Mouse (Mus musculus): ENCODE results near the gene Lce3f. TPM values are rescaled to one million over a fixed set of nuclear protein-coding genes. Genes with fewer than 3 reads are reported as not detected.

The Lce3f gene
- total RNA-seq, 1 experiment = not detected

GRCm38 (mm10) chr3:92978484-92978883 lies 13.5 kb upstream of the Lce3f start:
- in situ Hi-C loops (cut with MboI; ENCODE audit: low sequenced_read_pairs in 2 of 2, unreplicated experiment in 2 of 2) = no loop called here
- DNase-seq (ENCODE audit: low read depth, low spot score) = no peak
- no peak overlapping the region for H3K27ac ChIP-seq (ENCODE audit: insufficient read depth, low read depth, low read length, poor library complexity, severe bottlenecking)
- H3K36me3 ChIP-seq (ENCODE audit: control insufficient read depth, insufficient read depth, low read length, poor library complexity, severe bottlenecking) = no peaks in the 10 kb centered on the region
- no peak overlapping the region for H3K4me3 ChIP-seq (ENCODE audit: insufficient read depth in 1 of 2, low read depth in 1 of 2, low read length in 2 of 2, poor library complexity in 1 of 2, severe bottlenecking in 1 of 2)
- no peak for TF ChIP-seq CHD2 (IDR thresholded peaks at IDR 0.05; ENCODE audit: low read depth, low read length)
- TF ChIP-seq ZNF384 (IDR thresholded peaks at IDR 0.05; ENCODE audit: low read depth, low read length) = no peak
- TF ChIP-seq MAFK (IDR thresholded peaks at IDR 0.05; ENCODE audit: insufficient read depth, low read depth, low read length) = no peak
- TF ChIP-seq ZC3H11A (IDR thresholded peaks at IDR 0.05; ENCODE audit: borderline replicate concordance, low read depth, low read length) = no peak
- TF ChIP-seq HCFC1 (IDR thresholded peaks at IDR 0.05; ENCODE audit: borderline replicate concordance, insufficient read depth, low read length) = no peak
- H3K4me1 ChIP-seq (ENCODE audit: control insufficient read depth in 2 of 2, insufficient read depth in 2 of 2, low read length in 2 of 2, poor library complexity in 1 of 2) = no peaks in the 10 kb centered on the region
- no peak overlapping the region for H3K9ac ChIP-seq (ENCODE audit: insufficient read depth, low read depth, low read length, poor library complexity, severe bottlenecking)
- no peaks in the 10 kb centered on the region for H3K9me3 ChIP-seq (ENCODE audit: control insufficient read depth, insufficient read depth, low read depth, low read length)

- Histone ChIP-seq H3K27ac (ENCODE audit: insufficient read depth, low read depth, low read length, poor library complexity, severe bottlenecking) (no peak overlapping the region), H3K9me3 (ENCODE audit: control insufficient read depth, insufficient read depth, low read depth, low read length) (no peaks in the 10 kb centered on the region), H3K4me1 (ENCODE audit: control insufficient read depth in 2 of 2, insufficient read depth in 2 of 2, low read length in 2 of 2, poor library complexity in 1 of 2) (no peaks in the 10 kb centered on the region), H3K36me3 (ENCODE audit: control insufficient read depth, insufficient read depth, low read length, poor library complexity, severe bottlenecking) (no peaks in the 10 kb centered on the region), H3K4me3 (ENCODE audit: insufficient read depth in 1 of 2, low read depth in 1 of 2, low read length in 2 of 2, poor library complexity in 1 of 2, severe bottlenecking in 1 of 2) (no peak overlapping the region), H3K9ac (ENCODE audit: insufficient read depth, low read depth, low read length, poor library complexity, severe bottlenecking) (no peak overlapping the region)
- TF ChIP-seq MAFK (IDR thresholded peaks at IDR 0.05; ENCODE audit: insufficient read depth, low read depth, low read length) (no peak), CHD2 (IDR thresholded peaks at IDR 0.05; ENCODE audit: low read depth, low read length) (no peak), HCFC1 (IDR thresholded peaks at IDR 0.05; ENCODE audit: borderline replicate concordance, insufficient read depth, low read length) (no peak), ZNF384 (IDR thresholded peaks at IDR 0.05; ENCODE audit: low read depth, low read length) (no peak)
- no peak for DNase-seq (ENCODE audit: low read depth, low spot score)
- in situ Hi-C loops (cut with MboI; ENCODE audit: low sequenced_read_pairs in 2 of 2, unreplicated experiment in 2 of 2) = no loop called here
Measured at GRCm38 (mm10) chr3:92998691-92999090, 6.7 kb downstream of the Lce3f start.

- H3K9ac ChIP-seq (ENCODE audit: insufficient read depth, low read depth, low read length, poor library complexity, severe bottlenecking) = no peak overlapping the region
- H3K27ac ChIP-seq (ENCODE audit: insufficient read depth, low read depth, low read length, poor library complexity, severe bottlenecking) = no peak overlapping the region
- TF ChIP-seq MAFK (IDR thresholded peaks at IDR 0.05; ENCODE audit: insufficient read depth, low read depth, low read length) (no peak), CHD2 (IDR thresholded peaks at IDR 0.05; ENCODE audit: low read depth, low read length) (no peak), ZNF384 (IDR thresholded peaks at IDR 0.05; ENCODE audit: low read depth, low read length) (no peak), ZC3H11A (IDR thresholded peaks at IDR 0.05; ENCODE audit: borderline replicate concordance, low read depth, low read length) (no peak), HCFC1 (IDR thresholded peaks at IDR 0.05; ENCODE audit: borderline replicate concordance, insufficient read depth, low read length) (no peak)
- H3K36me3 ChIP-seq (ENCODE audit: control insufficient read depth, insufficient read depth, low read length, poor library complexity, severe bottlenecking) = no peaks in the 10 kb centered on the region
- H3K4me1 ChIP-seq (ENCODE audit: control insufficient read depth in 2 of 2, insufficient read depth in 2 of 2, low read length in 2 of 2, poor library complexity in 1 of 2) = no peaks in the 10 kb centered on the region
- no peaks in the 10 kb centered on the region for H3K9me3 ChIP-seq (ENCODE audit: control insufficient read depth, insufficient read depth, low read depth, low read length)
- in situ Hi-C loops (cut with MboI; ENCODE audit: low sequenced_read_pairs in 2 of 2, unreplicated experiment in 2 of 2) = no loop called here
- DNase-seq (ENCODE audit: low read depth, low spot score) = no peak
- H3K4me3 ChIP-seq (ENCODE audit: insufficient read depth in 1 of 2, low read depth in 1 of 2, low read length in 2 of 2, poor library complexity in 1 of 2, severe bottlenecking in 1 of 2) = no peak overlapping the region
Measured at GRCm38 (mm10) chr3:93000621-93001020, 8.6 kb downstream of the Lce3f start.

DNA sequence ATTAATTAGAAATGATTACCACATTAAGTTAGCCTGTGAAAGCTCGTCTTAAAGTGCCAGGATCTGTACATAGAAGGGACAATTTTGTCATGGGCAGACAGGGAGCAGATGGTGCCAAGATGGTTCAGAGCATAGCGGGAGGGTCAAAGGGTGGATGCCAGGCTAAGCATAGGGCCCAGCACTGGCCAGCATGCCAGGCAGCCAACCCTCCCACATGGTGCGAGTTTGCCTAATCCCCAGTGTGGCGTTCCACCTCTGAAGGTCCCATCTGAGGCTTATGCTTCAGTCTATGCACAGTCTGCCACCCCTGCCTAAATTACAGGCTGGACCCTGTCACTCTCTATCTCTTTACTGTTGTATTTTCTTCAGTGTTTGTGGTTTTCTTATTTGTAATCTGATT lies 10.8 kb downstream of the Lce3f start:
- H3K27ac ChIP-seq (ENCODE audit: insufficient read depth, low read depth, low read length, poor library complexity, severe bottlenecking) = no peak overlapping the region
- TF ChIP-seq ZNF384 (IDR thresholded peaks at IDR 0.05; ENCODE audit: low read depth, low read length) (no peak), MAFK (IDR thresholded peaks at IDR 0.05; ENCODE audit: insufficient read depth, low read depth, low read length) (no peak), CHD2 (IDR thresholded peaks at IDR 0.05; ENCODE audit: low read depth, low read length) (no peak), ZC3H11A (IDR thresholded peaks at IDR 0.05; ENCODE audit: borderline replicate concordance, low read depth, low read length) (no peak), HCFC1 (IDR thresholded peaks at IDR 0.05; ENCODE audit: borderline replicate concordance, insufficient read depth, low read length) (no peak)
- no peak overlapping the region for H3K9ac ChIP-seq (ENCODE audit: insufficient read depth, low read depth, low read length, poor library complexity, severe bottlenecking)
- no peak for DNase-seq (ENCODE audit: low read depth, low spot score)
- no peak overlapping the region for H3K4me3 ChIP-seq (ENCODE audit: insufficient read depth in 1 of 2, low read depth in 1 of 2, low read length in 2 of 2, poor library complexity in 1 of 2, severe bottlenecking in 1 of 2)
- in situ Hi-C loops (cut with MboI; ENCODE audit: low sequenced_read_pairs in 2 of 2, unreplicated experiment in 2 of 2) = no loop called here
- no peaks in the 10 kb centered on the region for H3K36me3 ChIP-seq (ENCODE audit: control insufficient read depth, insufficient read depth, low read length, poor library complexity, severe bottlenecking)
- H3K4me1 ChIP-seq (ENCODE audit: control insufficient read depth in 2 of 2, insufficient read depth in 2 of 2, low read length in 2 of 2, poor library complexity in 1 of 2) = no peaks in the 10 kb centered on the region
- H3K9me3 ChIP-seq (ENCODE audit: control insufficient read depth, insufficient read depth, low read depth, low read length) = no peaks in the 10 kb centered on the region

DNA sequence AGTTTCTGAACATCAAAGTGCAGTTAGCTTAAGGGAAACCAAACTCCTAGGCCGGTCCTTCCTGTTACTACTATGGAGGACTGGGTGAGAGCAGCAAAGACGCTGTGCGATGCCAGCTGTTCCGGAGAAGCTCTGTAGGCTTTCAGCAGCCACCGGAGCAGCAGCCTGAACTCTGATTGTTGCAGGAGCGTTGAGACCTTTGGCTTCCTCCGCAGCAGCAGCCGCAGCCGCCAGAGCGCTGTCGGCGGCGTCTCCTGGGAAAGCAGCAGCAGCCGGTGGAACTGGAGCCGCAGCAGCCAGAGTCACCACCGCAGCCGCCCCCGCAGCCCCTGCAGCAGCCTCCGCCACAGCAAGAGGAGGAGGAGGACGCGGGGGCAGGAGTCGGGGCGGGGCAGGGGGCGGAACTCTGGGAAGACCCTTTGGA lies 22.4 kb downstream of the Lce3f start:
- in situ Hi-C loops (cut with MboI; ENCODE audit: low sequenced_read_pairs in 2 of 2, unreplicated experiment in 2 of 2) = no loop called here
- no peak for DNase-seq (ENCODE audit: low read depth, low spot score)
- H3K9me3 ChIP-seq (ENCODE audit: control insufficient read depth, insufficient read depth, low read depth, low read length) = no peaks in the 10 kb centered on the region
- peaks cover 0 to 6% of the 10 kb centered on the region in 2 experiments; a peak in 2 of 4 replicates for H3K4me1 ChIP-seq (ENCODE audit: control insufficient read depth in 2 of 2, insufficient read depth in 2 of 2, low read length in 2 of 2, poor library complexity in 1 of 2)
- no peaks in the 10 kb centered on the region for H3K36me3 ChIP-seq (ENCODE audit: control insufficient read depth, insufficient read depth, low read length, poor library complexity, severe bottlenecking)
- H3K27ac ChIP-seq (ENCODE audit: insufficient read depth, low read depth, low read length, poor library complexity, severe bottlenecking) = no peak overlapping the region
- H3K9ac ChIP-seq (ENCODE audit: insufficient read depth, low read depth, low read length, poor library complexity, severe bottlenecking) = 0 out of 2 replicates have a peak overlapping the region, but pooled peaks have one; percentile 12
- no peak for TF ChIP-seq HCFC1 (IDR thresholded peaks at IDR 0.05; ENCODE audit: borderline replicate concordance, insufficient read depth, low read length)
- no peak for TF ChIP-seq ZNF384 (IDR thresholded peaks at IDR 0.05; ENCODE audit: low read depth, low read length)
- TF ChIP-seq MAFK (IDR thresholded peaks at IDR 0.05; ENCODE audit: insufficient read depth, low read depth, low read length) = no peak
- peak overlapping the region; percentile 45 to 53 for H3K4me3 ChIP-seq (ENCODE audit: insufficient read depth in 1 of 2, low read depth in 1 of 2, low read length in 2 of 2, poor library complexity in 1 of 2, severe bottlenecking in 1 of 2)
